Mouse (Mus musculus): ENCODE data around the gene Frmpd1.

Gene Frmpd1

GRCm38 (mm10) chr4:45242163-45242562, 57.5 kb downstream of the Frmpd1 start:
- DNase-seq = no peak

- DNase-seq = no peak
Observed at GRCm38 (mm10) chr4:45243211-45243902, 58.7 kb downstream of the Frmpd1 start.

- no peak for DNase-seq
Observed at GRCm38 (mm10) chr4:45251265-45251664, 66.6 kb downstream of the Frmpd1 start.

- DNase-seq = no peak
Observed at GRCm38 (mm10) chr4:45252861-45253262, 68.2 kb downstream of the Frmpd1 start.

- no peak for DNase-seq
Observed at GRCm38 (mm10) chr4:45253839-45254601, 69.3 kb downstream of the Frmpd1 start.

- DNase-seq = no peak
Observed at GRCm38 (mm10) chr4:45259232-45259832, 74.7 kb downstream of the Frmpd1 start.

GRCm38 (mm10) chr4:45261551-45261950, 76.9 kb downstream of the Frmpd1 start:
- DNase-seq = no peak

GRCm38 (mm10) chr4:45267883-45268282, 83.2 kb downstream of the Frmpd1 start:
- no peak for DNase-seq

- no peak for DNase-seq
Observed at GRCm38 (mm10) chr4:45271041-45271452, 86.4 kb downstream of the Frmpd1 start.

- no peak for DNase-seq
Observed at GRCm38 (mm10) chr4:45275770-45276169, 91.1 kb downstream of the Frmpd1 start.

GRCm38 (mm10) chr4:45279292-45279691, 94.6 kb downstream of the Frmpd1 start:
- no peak for DNase-seq

- peak; percentile 39 to 40 for DNase-seq
Observed at GRCm38 (mm10) chr4:45279981-45280548, 95.4 kb downstream of the Frmpd1 start.

GRCm38 (mm10) chr4:45286318-45286717, 101.6 kb downstream of the Frmpd1 start:
- no peak for DNase-seq

GRCm38 (mm10) chr4:45287906-45288305, 103.2 kb downstream of the Frmpd1 start:
- no peak for DNase-seq

- DNase-seq = peak; percentile 69 to 81
Observed at GRCm38 (mm10) chr4:45296662-45297564, 112.2 kb downstream of the Frmpd1 start, which contains the start of gene Trmt10b. Trmt10b (plus strand) TSS chr4:45297127.

- DNase-seq = no peak
Observed at GRCm38 (mm10) chr4:45305536-45305935, 120.9 kb downstream of the Frmpd1 start.

- no peak for DNase-seq
Observed at GRCm38 (mm10) chr4:45308046-45308445, 123.4 kb downstream of the Frmpd1 start.

GRCm38 (mm10) chr4:45308606-45309005, 123.9 kb downstream of the Frmpd1 start:
- no peak for DNase-seq

- no peak for DNase-seq
Observed at GRCm38 (mm10) chr4:45311056-45311455, 126.4 kb downstream of the Frmpd1 start.

- DNase-seq = peak; percentile 75 to 79
Observed at GRCm38 (mm10) chr4:45320159-45320816, 135.6 kb downstream of the Frmpd1 start.

- DNase-seq = no peak
Observed at GRCm38 (mm10) chr4:45331139-45331538, 146.5 kb downstream of the Frmpd1 start.

GRCm38 (mm10) chr4:45332466-45332865, 147.8 kb downstream of the Frmpd1 start:
- DNase-seq = no peak
